Mouse (Mus musculus) stomach, postnatal 0 days (tissue): ENCODE results near the gene Mvd. TPM values are rescaled to one million over a fixed set of nuclear protein-coding genes. Genes with fewer than 3 reads are reported as not detected.
A peak's percentile ranks its signal among the peaks of the same experiment; 100 is the strongest.

Experiments used
- ATAC-seq: fragments of 200-750 bp; cut with Nextera tagmentation; 2 replicates; pipeline ENCODE4 v1.8.0; 2017; ENCODE audit not compliant: low FRiP score, low TSS enrichment
- DNase-seq: peaks from one replicate; pipeline ENCODE4 v3.0.0-alpha.2; 2016; ENCODE audit warnings: low spot score
- H3K27ac ChIP-seq: fragments of 300-500 bp; sonication (generic); replicated peaks from 2 replicates; pipeline ENCODE4 v1.5.1; 2014; ENCODE audit warnings: mild to moderate bottlenecking, control low read depth
- H3K27me3 ChIP-seq: fragments of 300-500 bp; sonication (generic); 2 replicates; pipeline ENCODE4 v1.6.1; 2014; ENCODE audit warnings: low read length; ENCODE audit not compliant: control insufficient read depth, insufficient read depth
- H3K36me3 ChIP-seq: fragments of 300-500 bp; sonication (generic); 2 replicates; pipeline ENCODE4 v1.6.1; 2014; ENCODE audit warnings: low read length, mixed read lengths; ENCODE audit not compliant: control insufficient read depth, insufficient read depth
- H3K4me1 ChIP-seq: fragments of 300-500 bp; sonication (generic); replicated peaks from 2 replicates; pipeline ENCODE4 v1.6.1; 2014; ENCODE audit warnings: antibody characterized with exemption; ENCODE audit not compliant: control insufficient read depth, insufficient read depth
- H3K4me2 ChIP-seq: fragments of 300-500 bp; sonication (generic); replicated peaks from 2 replicates; pipeline ENCODE4 v1.6.1; 2014; ENCODE audit warnings: low read depth, mild to moderate bottlenecking, control low read depth, moderate library complexity
- H3K4me3 ChIP-seq: fragments of 300-500 bp; sonication (generic); 2 replicates; pipeline ENCODE4 v1.5.1; 2014; ENCODE audit warnings: low read depth, low read length, control low read depth
- H3K9ac ChIP-seq: fragments of 300-500 bp; sonication (generic); 2 replicates; pipeline ENCODE4 v1.6.1; 2014; ENCODE audit warnings: mild to moderate bottlenecking, low read length, control low read depth, mixed read lengths
- H3K9me3 ChIP-seq: fragments of 300-500 bp; sonication (generic); 2 replicates; pipeline ENCODE4 v1.6.1; 2016; ENCODE audit warnings: low read length; ENCODE audit not compliant: control insufficient read depth
- CTCF ChIP-seq: IDR thresholded peaks from 2 replicates; pipeline ENCODE4 v1.5.1; 2016; ENCODE audit warnings: antibody characterized with exemption, low read depth, mild to moderate bottlenecking, moderate library complexity
- EP300 ChIP-seq: optimal IDR thresholded peaks from 2 replicates; pipeline ENCODE3; 2016; ENCODE audit warnings: antibody characterized with exemption
- WGBS: fragments of 180-500 bp; shearing (Covaris S2); extraction: QIAGEN DNeasy Blood & Tissue Kit; methylation state at CpG from one replicate; pipeline ENCODE4 v1.1.7; 2014; 5-methylcytosine and 5-hydroxymethylcytosine counted together
- polyA plus RNA-seq: library from polyadenylated mRNA; unstranded; fragments of >200 nt; fragmentation: Nextera tagmentation; extraction: Ambion mirVana; gene quantifications from 2 replicates; pipeline ENCODE4 v1.2.1, GENCODE M21; 2015

The Mvd gene
- polyA plus RNA-seq, result 34.6 and 35.7 TPM in 2 replicates

DNA sequence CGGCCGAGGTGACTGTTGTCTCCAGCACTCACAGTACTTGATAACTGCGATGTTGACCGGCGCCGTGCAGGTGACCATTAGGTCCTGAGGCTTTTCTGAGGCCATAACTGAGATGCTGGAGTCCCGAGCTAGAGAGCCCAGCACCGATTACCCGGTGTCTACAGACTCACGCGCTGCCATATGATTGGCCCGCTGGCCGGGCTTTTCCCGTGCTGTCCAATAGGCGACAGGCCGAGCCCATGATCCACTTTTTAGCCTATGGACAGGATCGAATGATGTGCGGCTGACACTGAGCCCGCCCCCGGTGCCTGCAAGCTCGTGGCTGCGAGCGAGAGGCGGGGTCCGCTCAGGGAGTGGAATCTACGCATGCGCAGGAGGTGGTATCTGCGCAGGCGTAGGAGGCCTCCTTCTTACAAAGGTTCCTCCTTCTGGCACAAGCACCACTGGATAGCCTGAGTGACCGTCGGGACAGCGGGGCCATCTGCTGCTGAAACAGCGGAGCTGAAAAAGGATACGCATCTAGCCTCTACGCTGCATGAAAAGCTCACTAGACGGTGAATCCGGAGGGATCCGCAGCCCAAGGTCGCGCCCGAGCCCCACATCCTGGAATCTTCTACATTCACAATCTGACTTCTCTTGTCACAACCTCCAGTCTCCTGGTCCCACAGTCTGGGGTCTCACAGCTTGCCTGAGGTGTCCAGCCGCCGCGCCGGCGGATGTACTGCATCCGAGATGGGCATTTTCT lies at the start of gene Mvd:
Mvd (minus strand) TSS at position 161 of the 745 bp plus-strand sequence.
- H3K36me3 ChIP-seq, result no peaks in the 10 kb centered on the region
- H3K27ac ChIP-seq, result peak within 1 kb of the TSS; percentile 97
- no peaks in the 10 kb centered on the region for H3K4me1 ChIP-seq
- under 1% methylated on average over 47 of the region's 47 CpGs for WGBS
- DNase-seq, result peak; percentile 99
- H3K9me3 ChIP-seq, result no peaks in the 10 kb centered on the region
- H3K4me3 ChIP-seq, result peak within 1 kb of the TSS; percentile 61
- no peak for TF ChIP-seq EP300
- TF ChIP-seq CTCF, result peak; percentile 66
- no peaks in the 10 kb centered on the region for H3K27me3 ChIP-seq
- ATAC-seq, result peak; percentile 97
- H3K9ac ChIP-seq, result peak within 1 kb of the TSS; percentile 75
- H3K4me2 ChIP-seq, result peak within 1 kb of the TSS; percentile 99

DNA sequence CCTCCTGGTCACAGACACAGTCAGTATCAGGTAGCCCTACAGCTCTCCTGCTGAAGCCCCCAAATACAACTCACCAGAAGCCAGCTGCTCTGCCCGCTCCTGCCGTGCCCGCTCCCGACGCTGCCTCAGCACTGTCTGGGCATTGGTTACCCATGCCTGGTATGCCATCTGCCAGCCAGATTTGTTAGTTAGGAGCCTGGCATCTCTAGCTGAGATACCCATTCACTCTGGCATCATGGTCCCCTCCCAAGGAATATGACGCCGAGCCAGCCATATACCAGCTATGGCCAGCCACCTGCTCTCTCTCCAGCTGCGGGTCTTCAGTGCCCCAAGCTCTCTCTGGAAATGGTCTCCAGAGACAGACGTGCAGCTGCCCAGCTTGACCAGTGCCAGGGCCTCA lies 45.2 kb upstream of the Mvd start:
- no peak for TF ChIP-seq EP300
- no peak for TF ChIP-seq CTCF
- Histone ChIP-seq H3K4me2 (no peak overlapping the region), H3K36me3 (peaks cover 38% of the 10 kb centered on the region), H3K4me3 (no peak overlapping the region), H3K9ac (no peak overlapping the region), H3K27ac (no peak overlapping the region), H3K27me3 (no peaks in the 10 kb centered on the region), H3K4me1 (no peaks in the 10 kb centered on the region), H3K9me3 (no peaks in the 10 kb centered on the region)
- no peak for ATAC-seq
- WGBS, result 93% methylated on average over 9 of the region's 9 CpGs
- no peak for DNase-seq

DNA sequence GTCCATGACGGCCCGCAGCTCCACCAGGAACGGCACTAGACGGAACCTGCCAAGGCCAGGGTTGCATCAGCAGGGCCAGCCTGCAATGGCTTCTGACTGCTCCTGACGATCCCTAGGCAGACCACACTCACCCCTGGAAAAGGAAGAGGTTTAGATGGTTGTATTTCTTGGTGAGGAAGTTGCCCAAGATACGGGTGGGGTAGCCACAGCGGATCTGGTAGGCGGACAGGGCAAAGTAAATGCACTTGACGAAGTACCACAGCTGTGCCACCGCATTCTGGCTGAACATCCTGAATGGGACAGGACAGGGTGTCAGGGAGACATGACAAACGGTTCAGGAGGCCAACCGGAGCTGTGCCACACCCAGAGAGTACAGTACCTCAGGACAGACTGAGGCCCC lies 41.6 kb upstream of the Mvd start:
- Histone ChIP-seq H3K27ac (no peak overlapping the region), H3K4me2 (no peak overlapping the region), H3K9me3 (no peaks in the 10 kb centered on the region), H3K4me3 (no peak overlapping the region), H3K4me1 (no peaks in the 10 kb centered on the region), H3K9ac (no peak overlapping the region), H3K27me3 (no peaks in the 10 kb centered on the region), H3K36me3 (peaks cover 49% of the 10 kb centered on the region)
- TF ChIP-seq EP300, result no peak
- no peak for TF ChIP-seq CTCF
- ATAC-seq (no peak), DNase-seq (no peak)
- 80% methylated on average over 12 of the region's 12 CpGs for WGBS

DNA sequence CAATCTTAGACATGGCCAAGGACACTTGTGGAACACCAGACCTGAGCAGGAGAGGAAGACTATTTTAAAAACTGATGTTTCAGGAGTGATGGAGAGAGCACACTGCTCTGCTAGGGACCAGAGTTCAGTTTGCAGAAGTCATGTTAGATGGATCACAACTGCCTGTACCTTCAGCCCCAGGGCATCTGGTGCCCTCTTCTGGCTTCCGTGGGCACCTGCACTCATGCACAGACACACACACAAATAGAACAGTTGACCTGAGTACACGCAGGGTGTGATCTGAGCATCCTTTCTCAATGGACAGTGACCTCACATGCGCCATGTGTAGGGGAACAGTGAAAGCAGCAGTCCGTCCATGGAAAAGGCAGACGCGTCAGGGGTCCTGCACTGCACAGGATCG lies 40.7 kb upstream of the Mvd start:
- H3K36me3 ChIP-seq, result peaks cover 47% of the 10 kb centered on the region
- no peak overlapping the region for H3K4me2 ChIP-seq
- H3K4me3 ChIP-seq, result no peak overlapping the region
- TF ChIP-seq CTCF (peak; percentile 51), EP300 (no peak)
- H3K27ac ChIP-seq, result no peak overlapping the region
- H3K27me3 ChIP-seq, result no peaks in the 10 kb centered on the region
- H3K9ac ChIP-seq, result no peak overlapping the region
- 97% methylated on average over 7 of the region's 7 CpGs for WGBS
- no peaks in the 10 kb centered on the region for H3K4me1 ChIP-seq
- no peak for ATAC-seq
- no peak for DNase-seq
- H3K9me3 ChIP-seq, result no peaks in the 10 kb centered on the region

DNA sequence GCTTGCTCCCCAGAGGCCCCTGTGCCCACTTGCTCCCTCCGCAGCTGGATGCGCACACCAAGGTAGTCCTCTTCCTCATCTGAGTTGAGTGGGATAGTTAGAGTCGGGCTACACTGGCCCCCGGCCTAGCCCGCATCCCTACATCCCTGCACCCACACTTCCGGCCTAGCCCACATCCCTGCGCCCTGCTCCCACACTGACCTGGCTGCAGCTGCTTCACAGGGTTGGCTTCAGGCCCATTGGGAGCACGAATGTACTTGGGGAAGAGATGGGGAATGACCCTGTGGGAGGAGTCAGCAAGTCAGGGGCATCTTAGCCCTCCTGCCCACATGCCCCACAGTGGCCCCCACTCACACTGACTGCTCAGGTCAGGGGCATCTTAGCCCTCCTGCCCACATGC lies 39.2 kb upstream of the Mvd start:
- ATAC-seq (no peak), DNase-seq (no peak)
- Histone ChIP-seq H3K9me3 (no peaks in the 10 kb centered on the region), H3K9ac (no peak overlapping the region), H3K27ac (no peak overlapping the region), H3K4me3 (no peak overlapping the region), H3K36me3 (peaks cover 46% of the 10 kb centered on the region), H3K27me3 (no peaks in the 10 kb centered on the region), H3K4me2 (no peak overlapping the region), H3K4me1 (no peaks in the 10 kb centered on the region)
- TF ChIP-seq EP300 (no peak), CTCF (no peak)
- WGBS, result 89% methylated on average over 8 of the region's 8 CpGs

DNA sequence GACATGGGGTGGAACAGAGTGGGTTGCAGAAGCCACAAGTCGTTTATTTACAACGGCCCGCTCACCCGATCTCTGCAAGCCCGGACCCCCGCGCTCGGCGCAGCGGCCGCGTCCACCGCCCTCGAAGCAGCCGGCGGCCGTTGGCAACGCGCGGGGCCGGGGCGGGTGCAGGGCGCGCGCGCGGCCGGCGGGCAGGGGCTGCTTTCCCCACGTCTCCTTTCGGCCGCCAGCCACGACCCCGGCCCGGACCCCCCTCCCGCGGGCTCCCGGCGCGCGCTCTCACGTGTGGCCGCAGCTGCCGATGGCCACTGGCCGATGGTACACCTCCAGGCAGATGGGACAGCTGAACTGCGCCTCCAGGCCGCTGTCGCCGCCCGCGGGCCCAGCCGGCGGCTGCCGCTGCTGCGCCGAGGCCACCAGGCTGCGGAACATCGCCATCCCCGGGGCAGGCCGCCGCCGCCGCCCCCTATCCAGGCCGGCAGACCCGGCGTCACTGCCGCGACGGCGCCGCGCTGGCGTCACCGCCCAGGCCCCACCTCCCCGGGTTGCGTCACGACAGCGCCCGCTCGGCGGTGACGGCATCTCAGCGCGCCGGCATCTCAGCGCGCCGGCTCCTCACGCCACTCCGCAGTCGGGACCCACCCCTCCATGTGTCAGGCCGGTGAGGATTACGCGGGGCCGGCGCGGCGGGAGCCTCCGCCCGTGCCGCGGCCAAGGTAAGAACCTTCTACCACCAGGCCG lies 32.5 kb upstream of the Mvd start, which contains the start of the genes Rnf166 and Ctu2:
Rnf166 (minus strand) TSS at position 485 of the 741 bp plus-strand sequence.
Ctu2 (plus strand) TSS at position 564 of the 741 bp plus-strand sequence.
- Histone ChIP-seq H3K9me3 (no peaks in the 10 kb centered on the region), H3K36me3 (peaks cover 6% of the 10 kb centered on the region), H3K4me1 (peaks cover 8% of the 10 kb centered on the region; the same call in 1 of the 2 replicates), H3K4me3 (peak within 1 kb of the TSS; percentile 99), H3K27ac (peak within 1 kb of the TSS; percentile 75), H3K9ac (peak within 1 kb of the TSS; percentile 93), H3K27me3 (no peaks in the 10 kb centered on the region), H3K4me2 (peak within 1 kb of the TSS; percentile 86)
- DNase-seq (peak; percentile 93), ATAC-seq (peak; percentile 91)
- WGBS, result under 1% methylated on average over 84 of the region's 103 CpGs
- TF ChIP-seq CTCF (no peak; the same call in 1 of the 2 replicates), EP300 (no peak)
